Mouse (Mus musculus) stomach, embryonic 14.5 days (tissue): ENCODE results near the gene Ace2. TPM values are rescaled to one million over a fixed set of nuclear protein-coding genes. Genes with fewer than 3 reads are reported as not detected.

ENCODE experiments used
- ATAC-seq: fragments of 200-750 bp; cut with Nextera tagmentation; 2 replicates; pipeline ENCODE4 v1.8.0; 2017; ENCODE audit warnings: low read depth, moderate TSS enrichment; ENCODE audit not compliant: insufficient number of reproducible peaks, insufficient read depth, low FRiP score
- H3K27ac ChIP-seq: fragments of 300-500 bp; sonication (generic); 2 replicates; pipeline ENCODE4 v1.5.1; 2014; ENCODE audit warnings: mild to moderate bottlenecking, low read length, moderate library complexity, mixed read lengths
- H3K27me3 ChIP-seq: fragments of 300-500 bp; sonication (generic); 2 replicates; pipeline ENCODE4 v1.6.1; 2014; ENCODE audit warnings: low read length, control low read depth, mixed read lengths; ENCODE audit not compliant: control insufficient read depth, insufficient read depth
- H3K36me3 ChIP-seq: fragments of 300-500 bp; sonication (generic); 2 replicates; pipeline ENCODE4 v1.6.1; 2014; ENCODE audit warnings: mild to moderate bottlenecking, control low read depth, low read length, moderate library complexity, mixed read lengths; ENCODE audit not compliant: control insufficient read depth, insufficient read depth
- H3K4me1 ChIP-seq: fragments of 300-500 bp; sonication (generic); 2 replicates; pipeline ENCODE4 v1.6.1; 2014; ENCODE audit warnings: low read length, control low read depth, mixed read lengths; ENCODE audit not compliant: control insufficient read depth, insufficient read depth
- H3K4me2 ChIP-seq: fragments of 300-500 bp; sonication (generic); replicated peaks from 2 replicates; pipeline ENCODE4 v1.6.1; 2014; ENCODE audit warnings: low read depth, low read length, control low read depth
- H3K4me3 ChIP-seq: fragments of 300-500 bp; sonication (generic); 2 replicates; pipeline ENCODE4 v1.5.1; 2014; ENCODE audit warnings: low read depth, low read length, control low read depth
- H3K9ac ChIP-seq: fragments of 300-500 bp; sonication (generic); replicated peaks from 2 replicates; pipeline ENCODE4 v1.6.1; 2014; ENCODE audit warnings: low read depth, mild to moderate bottlenecking, control low read depth, low read length, moderate library complexity, mixed read lengths
- H3K9me3 ChIP-seq: fragments of 300-500 bp; sonication (generic); 2 replicates; pipeline ENCODE4 v1.6.1; 2016; ENCODE audit warnings: low read depth, low read length, control low read depth; ENCODE audit not compliant: control insufficient read depth
- WGBS: fragments of 180-500 bp; shearing (Covaris S2); extraction: QIAGEN DNeasy Blood & Tissue Kit; methylation state at CpG from one replicate; pipeline ENCODE4 v1.1.7; 2014; 5-methylcytosine and 5-hydroxymethylcytosine counted together
- polyA plus RNA-seq: library from polyadenylated mRNA; unstranded; fragments of >200 nt; fragmentation: Nextera tagmentation; extraction: Ambion mirVana; gene quantifications from 2 replicates; pipeline ENCODE4 v1.2.1, GENCODE M21; 2014

Ace2 gene
- polyA plus RNA-seq, 1 experiment from 2014 or later, result 1.4 TPM

DNA sequence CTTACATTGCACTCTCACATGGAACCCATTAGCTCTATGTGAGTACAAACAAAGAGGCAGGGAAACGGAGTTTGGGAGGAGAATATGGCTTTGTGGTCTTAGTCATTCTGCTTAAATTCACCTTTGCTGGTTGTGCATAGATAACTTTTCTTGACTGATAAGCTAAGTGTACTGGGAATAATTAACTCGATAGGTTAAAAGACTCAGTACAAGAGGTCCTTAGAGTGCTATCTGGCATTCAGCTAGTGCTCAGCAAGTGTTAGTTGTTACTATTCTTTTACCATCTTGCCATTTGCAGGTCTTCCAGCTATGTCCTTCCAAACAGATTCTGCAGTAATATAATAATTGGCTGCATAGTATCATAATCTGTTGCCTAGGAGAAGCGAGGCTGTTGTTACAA, 28.0 kb upstream of the Ace2 start:
- H3K36me3 ChIP-seq, result no peaks in the 10 kb centered on the region
- H3K9me3 ChIP-seq, result no peaks in the 10 kb centered on the region
- H3K27ac ChIP-seq, result no peak overlapping the region
- no peak overlapping the region for H3K4me3 ChIP-seq
- 61% methylated on average over 3 of the region's 3 CpGs for WGBS
- no peak for ATAC-seq
- no peak overlapping the region for H3K9ac ChIP-seq
- H3K4me1 ChIP-seq, result no peaks in the 10 kb centered on the region
- no peak overlapping the region for H3K4me2 ChIP-seq
- H3K27me3 ChIP-seq, result no peaks in the 10 kb centered on the region

DNA sequence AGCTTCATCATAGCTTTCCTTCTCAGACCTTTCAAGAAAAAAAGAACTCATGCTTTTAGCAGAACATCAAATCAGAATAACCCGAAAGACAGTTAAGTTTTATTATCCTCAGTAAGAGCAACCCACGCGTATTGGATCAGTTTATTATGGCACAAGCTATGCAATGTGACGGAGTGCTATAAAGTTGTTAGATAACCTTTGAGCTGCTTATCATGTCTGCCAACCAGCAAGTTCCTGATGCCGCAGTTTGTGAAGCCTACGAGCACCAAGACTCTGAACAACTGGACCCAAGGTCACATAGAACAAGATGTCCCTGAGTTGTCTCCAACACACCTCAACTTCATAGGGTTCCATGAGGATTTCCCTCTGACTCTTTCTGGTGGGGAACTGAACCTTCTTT, 25.4 kb upstream of the Ace2 start:
- Histone ChIP-seq H3K27me3 (no peaks in the 10 kb centered on the region), H3K4me3 (no peak overlapping the region), H3K9ac (no peak overlapping the region), H3K4me2 (no peak overlapping the region), H3K27ac (no peak overlapping the region), H3K4me1 (no peaks in the 10 kb centered on the region), H3K9me3 (no peaks in the 10 kb centered on the region), H3K36me3 (no peaks in the 10 kb centered on the region)
- WGBS, result 86% methylated on average over 6 of the region's 6 CpGs
- no peak for ATAC-seq

DNA sequence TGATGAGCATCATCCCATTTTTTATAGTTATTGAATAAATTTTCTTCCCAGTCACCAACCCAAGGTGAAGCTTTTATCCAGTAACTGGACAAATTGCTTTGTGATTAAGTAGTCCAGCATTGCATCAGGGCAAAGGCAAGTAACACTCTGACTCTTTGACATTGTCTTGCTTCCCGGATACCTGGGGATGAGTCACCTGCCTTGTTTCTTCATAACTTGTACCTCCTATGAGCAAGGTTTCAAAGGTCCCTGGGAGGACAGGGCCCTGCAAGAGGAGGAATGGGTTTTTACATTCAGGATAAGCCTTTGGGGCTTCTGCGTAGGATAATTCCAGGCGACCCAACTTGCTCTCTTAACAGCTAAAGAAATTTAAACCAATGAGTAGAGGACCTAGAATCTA, 15.2 kb upstream of the Ace2 start:
- Histone ChIP-seq H3K4me1 (no peaks in the 10 kb centered on the region), H3K4me3 (no peak overlapping the region), H3K9me3 (no peaks in the 10 kb centered on the region), H3K9ac (no peak overlapping the region), H3K36me3 (no peaks in the 10 kb centered on the region), H3K4me2 (no peak overlapping the region), H3K27me3 (no peaks in the 10 kb centered on the region), H3K27ac (no peak overlapping the region)
- WGBS, result 87% methylated on average over 3 of the region's 3 CpGs
- no peak for ATAC-seq

DNA sequence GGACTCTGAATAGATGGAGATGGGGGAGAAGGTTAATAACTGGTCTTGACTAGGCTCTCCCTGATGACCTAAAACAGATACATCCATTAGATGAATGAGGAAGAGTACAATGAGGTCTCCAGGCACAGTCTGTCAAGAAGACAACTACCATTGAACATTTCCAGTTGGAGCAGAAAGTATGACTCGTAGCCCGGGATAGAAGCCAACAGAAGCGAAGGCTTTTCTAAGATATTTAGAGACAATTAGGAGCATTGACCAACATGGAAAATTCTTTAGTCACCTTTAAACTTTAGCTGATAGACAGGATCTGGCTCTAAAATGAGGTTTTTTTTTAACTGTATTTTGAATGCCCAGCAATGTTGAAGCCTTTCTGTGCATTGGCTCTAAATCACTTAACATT, 5.6 kb upstream of the Ace2 start:
- Histone ChIP-seq H3K27me3 (no peaks in the 10 kb centered on the region), H3K9ac (no peak overlapping the region), H3K4me2 (no peak overlapping the region), H3K4me3 (no peak overlapping the region), H3K36me3 (no peaks in the 10 kb centered on the region), H3K27ac (no peak overlapping the region), H3K4me1 (no peaks in the 10 kb centered on the region), H3K9me3 (no peaks in the 10 kb centered on the region)
- WGBS, result 91% methylated on average over 3 of the region's 3 CpGs
- ATAC-seq, result no peak

DNA sequence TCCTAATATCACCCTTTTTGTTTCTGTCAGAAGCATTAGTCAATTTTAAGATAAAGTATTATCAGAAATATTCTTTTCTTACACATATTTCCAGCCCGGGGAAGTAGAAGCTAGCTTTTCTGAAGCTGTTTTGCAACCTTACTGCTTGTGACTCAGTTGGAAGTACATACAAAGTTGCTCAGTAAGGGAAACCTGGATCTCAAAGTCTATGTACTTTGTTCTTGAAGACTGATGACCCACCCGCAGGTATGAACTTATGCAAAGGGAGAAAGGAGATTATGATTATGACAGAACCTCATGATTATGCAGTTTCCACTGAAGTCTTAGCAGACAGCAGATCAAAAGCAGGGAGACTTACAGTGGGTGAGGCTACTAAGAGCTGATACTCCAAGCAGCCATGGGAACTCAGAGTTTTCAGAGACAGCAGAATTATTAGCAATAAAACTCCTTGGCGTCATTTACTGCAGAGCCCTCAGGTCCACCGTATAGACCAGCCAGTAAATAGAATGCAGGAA, 3.8 kb upstream of the Ace2 start:
- H3K36me3 ChIP-seq, result no peaks in the 10 kb centered on the region
- no peak overlapping the region for H3K4me2 ChIP-seq
- H3K27ac ChIP-seq, result no peak overlapping the region
- no peaks in the 10 kb centered on the region for H3K27me3 ChIP-seq
- H3K9ac ChIP-seq, result no peak overlapping the region
- H3K4me3 ChIP-seq, result no peak overlapping the region
- no peaks in the 10 kb centered on the region for H3K4me1 ChIP-seq
- H3K9me3 ChIP-seq, result no peaks in the 10 kb centered on the region
- 82% methylated on average over 4 of the region's 4 CpGs for WGBS
- ATAC-seq, result no peak

DNA sequence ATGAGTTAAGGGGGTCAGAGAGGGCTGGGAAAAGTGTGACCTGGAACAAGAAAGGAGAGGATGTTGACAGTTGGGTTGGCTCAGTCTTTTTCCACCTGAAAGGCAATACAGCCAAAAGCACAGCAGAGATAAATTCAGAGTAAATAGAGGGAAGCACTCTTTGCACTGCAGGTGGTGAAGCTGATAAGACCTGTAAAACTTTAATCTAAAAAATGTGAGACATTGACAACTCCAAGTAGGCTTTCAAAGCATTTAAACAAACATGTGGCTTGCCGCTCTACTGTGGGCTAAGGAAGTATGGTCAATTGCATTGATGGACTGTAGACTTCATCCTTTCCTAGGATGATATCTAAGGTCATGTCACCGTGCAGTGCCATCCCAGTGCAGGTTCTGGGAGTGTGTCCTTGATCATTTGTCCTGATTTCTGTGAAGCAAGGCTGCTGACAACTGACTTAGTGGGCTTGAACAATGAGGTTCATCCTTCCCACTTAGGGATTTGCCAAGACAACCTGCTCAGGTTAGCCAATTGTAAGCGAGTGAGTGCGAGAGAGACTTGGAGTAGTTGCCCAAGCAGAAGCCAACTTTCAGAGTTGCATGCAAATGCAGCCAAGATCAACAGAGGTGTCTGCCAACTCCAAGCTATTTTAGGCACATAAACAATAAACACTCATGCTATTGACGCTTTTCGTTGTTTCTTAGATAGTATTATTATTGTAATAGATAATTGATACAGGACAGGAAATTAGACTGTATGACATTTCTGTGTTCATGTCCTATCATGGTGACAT, 6.5 kb downstream of the Ace2 start:
- ATAC-seq, result no peak
- no peaks in the 10 kb centered on the region for H3K36me3 ChIP-seq
- WGBS, result 75% methylated on average over 6 of the region's 6 CpGs
- no peaks in the 10 kb centered on the region for H3K4me1 ChIP-seq
- no peak overlapping the region for H3K27ac ChIP-seq
- H3K4me2 ChIP-seq, result no peak overlapping the region
- no peaks in the 10 kb centered on the region for H3K27me3 ChIP-seq
- no peak overlapping the region for H3K9ac ChIP-seq
- no peak overlapping the region for H3K4me3 ChIP-seq
- no peaks in the 10 kb centered on the region for H3K9me3 ChIP-seq

DNA sequence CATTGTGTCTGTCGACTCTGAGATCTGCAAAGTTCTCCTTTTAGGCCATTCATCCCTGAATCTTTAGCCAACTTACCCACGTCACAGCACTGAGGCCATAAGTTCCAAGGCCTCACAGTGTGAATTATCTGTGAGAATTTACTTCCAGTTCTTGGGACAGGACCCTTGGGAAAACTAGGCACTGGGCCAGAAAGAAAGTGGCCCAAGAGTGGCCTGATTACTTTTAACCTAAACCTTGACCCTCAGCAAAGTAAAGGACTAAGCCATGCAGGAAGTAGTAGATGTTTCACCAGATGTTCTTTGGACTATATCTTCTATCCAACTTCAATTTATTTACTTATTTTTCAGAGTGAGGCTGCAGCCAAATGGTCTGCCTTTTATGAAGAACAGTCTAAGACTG, 13.6 kb downstream of the Ace2 start:
- no peak for ATAC-seq
- no peak overlapping the region for H3K27ac ChIP-seq

DNA sequence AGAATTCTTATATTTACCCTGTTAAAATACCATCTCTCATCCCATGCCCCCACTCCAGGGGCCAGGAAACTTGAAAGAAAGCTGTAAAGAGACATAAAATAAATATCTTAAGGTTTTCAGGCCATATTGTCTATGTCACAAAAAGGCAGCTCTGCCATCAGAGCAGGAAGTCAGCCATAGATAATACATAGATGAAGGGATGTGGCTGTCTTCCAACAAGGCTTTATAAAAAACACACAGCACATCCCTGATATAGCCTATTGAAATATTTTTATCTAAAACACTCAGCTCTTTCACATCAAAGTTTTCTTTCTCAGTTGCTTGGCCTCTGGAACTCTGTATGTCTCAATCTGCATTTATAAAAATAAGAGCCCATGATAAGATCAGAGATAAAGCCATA, 14.5 kb downstream of the Ace2 start:
- no peaks in the 10 kb centered on the region for H3K27me3 ChIP-seq
- H3K4me3 ChIP-seq, result no peak overlapping the region
- ATAC-seq, result no peak
- H3K4me1 ChIP-seq, result no peaks in the 10 kb centered on the region
- H3K36me3 ChIP-seq, result no peaks in the 10 kb centered on the region
- no peak overlapping the region for H3K27ac ChIP-seq
- no peak overlapping the region for H3K9ac ChIP-seq
- H3K4me2 ChIP-seq, result no peak overlapping the region
- H3K9me3 ChIP-seq, result no peaks in the 10 kb centered on the region

More for the DNA sequence above, 13.6 kb downstream of the Ace2 start:
- Histone ChIP-seq H3K4me2 (no peak overlapping the region), H3K4me3 (no peak overlapping the region), H3K27me3 (no peaks in the 10 kb centered on the region), H3K36me3 (no peaks in the 10 kb centered on the region), H3K4me1 (no peaks in the 10 kb centered on the region), H3K9ac (no peak overlapping the region), H3K9me3 (no peaks in the 10 kb centered on the region)
- whole genome bisulfite sequencing, result 66% methylated on average over 2 of the region's 2 CpGs

DNA sequence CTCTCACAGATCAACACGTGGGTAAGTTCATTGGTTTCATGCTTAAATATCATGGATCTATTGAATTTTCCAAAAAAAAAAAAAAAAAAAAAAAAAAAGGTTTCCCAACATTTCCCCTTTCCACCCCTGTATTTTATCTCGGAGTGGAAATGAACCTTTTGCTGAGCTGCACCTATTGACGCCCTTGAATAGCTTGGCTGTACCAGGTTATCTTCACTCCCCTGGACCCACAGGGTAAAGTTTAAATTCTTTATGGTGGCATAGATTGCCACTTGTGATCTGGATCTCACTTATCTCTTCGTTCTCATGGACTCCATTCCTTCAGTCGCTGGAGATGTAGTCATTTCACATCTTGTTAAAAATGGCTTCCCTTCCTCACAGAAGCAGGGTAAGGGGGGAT, 15.5 kb downstream of the Ace2 start:
- 87% methylated on average over 5 of the region's 5 CpGs for WGBS
- Histone ChIP-seq H3K4me1 (no peaks in the 10 kb centered on the region), H3K9ac (no peak overlapping the region), H3K9me3 (no peaks in the 10 kb centered on the region), H3K4me3 (no peak overlapping the region), H3K36me3 (no peaks in the 10 kb centered on the region), H3K4me2 (no peak overlapping the region), H3K27ac (no peak overlapping the region), H3K27me3 (no peaks in the 10 kb centered on the region)
- ATAC-seq, result no peak
